Mouse (Mus musculus): Measurements from ENCODE around the gene Tnfrsf14.

Gene Tnfrsf14

DNA sequence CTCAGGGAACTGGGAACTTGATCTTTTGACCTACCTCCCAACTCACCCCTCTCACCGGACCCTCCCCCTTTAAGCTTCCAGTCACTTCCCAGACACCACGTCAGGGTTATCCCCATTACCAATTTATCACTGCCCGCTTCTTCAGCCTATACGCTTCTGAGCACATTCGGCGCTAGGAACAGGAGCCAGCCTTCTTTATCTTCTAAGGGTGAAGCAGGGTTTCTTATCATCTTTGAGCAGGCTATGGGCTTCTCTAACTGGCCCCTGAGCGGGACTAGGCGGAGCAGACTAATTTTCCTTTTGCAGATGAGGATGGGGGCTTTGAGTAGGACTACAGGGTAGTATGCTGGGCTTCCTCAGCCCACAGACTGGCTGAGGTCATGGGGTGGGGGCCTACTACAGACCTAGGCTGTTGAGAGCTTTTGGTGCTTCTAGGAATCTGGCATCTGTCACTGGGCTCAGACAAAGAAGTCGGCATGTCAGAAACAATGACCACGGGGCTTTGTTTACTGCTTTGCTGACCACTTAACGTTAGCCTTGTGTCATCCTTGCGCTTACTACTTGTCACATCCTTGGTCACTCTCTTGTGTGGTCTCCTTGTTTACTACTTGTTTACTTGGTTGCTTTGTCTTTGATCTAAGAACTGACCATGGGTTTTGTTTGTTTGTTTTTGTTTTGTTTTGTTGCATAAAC is at the start of gene Tnfrsf14:
Tnfrsf14 (minus strand) TSS at position 169 of the 693 bp plus-strand sequence.
- no peak for DNase-seq (ENCODE audit: low spot score)

DNA sequence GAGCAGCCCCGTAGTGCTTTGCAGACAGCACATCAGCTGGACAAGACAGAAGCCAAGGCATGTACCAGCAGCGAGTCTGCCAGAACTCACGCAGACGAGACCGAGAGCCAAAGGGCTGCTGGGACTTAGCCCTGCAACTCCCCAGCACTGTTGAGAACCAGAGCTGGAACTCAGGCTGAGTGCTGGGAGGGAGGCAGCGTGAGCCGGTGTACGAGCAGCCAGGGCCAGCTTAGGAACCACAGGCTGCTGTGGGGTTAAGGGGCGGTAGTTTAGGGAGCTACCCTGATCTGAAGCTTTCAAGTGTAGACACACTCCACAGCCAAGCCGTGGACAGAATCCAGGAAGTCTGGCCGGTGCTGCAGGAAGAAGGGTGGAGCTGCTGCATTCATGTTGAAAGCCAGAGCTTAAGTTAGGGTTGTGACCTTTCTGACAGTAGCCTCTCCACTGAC is 45.8 kb upstream of the Tnfrsf14 start:
- no peak for DNase-seq (ENCODE audit: low spot score)

DNA sequence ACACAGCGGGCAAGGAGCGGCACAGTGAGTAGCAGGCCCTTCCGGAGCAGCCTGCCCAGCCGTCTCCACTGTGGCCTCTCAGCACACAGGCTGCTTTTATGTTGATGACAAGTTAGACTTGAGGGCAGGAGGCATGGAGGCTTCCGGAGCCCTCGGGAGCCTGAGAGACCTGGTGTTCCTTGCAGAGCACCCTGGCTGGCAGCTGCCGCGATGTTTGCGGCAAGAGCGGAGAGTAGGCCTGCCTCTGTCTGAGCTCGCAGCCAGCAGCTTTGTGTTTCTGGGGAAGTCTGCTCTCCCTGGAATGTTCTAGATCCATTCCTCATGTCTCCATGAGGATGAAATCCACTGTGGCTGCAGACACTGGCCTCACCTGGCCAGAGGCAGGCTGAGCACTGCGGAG is 44.2 kb upstream of the Tnfrsf14 start:
- DNase-seq (ENCODE audit: low spot score) = no peak

DNA sequence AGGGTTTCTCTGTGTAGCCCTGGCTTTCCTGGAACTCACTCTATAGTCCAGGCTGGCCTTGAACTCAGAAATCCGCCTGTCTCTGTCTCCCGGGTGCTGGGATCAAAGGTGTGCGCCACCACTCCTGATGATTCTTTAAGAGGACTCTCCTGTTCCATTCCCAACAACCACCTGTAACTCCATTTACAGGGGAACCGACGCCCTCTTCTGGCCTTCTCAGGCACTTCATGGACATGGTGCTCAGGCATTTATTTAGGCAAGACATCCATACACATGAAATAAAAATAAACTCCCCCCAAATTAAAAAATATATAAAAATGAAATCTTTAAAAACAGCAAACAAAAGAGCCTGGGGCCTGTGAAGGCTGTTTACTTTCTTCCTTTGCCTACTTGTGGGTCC is 38.8 kb upstream of the Tnfrsf14 start:
- DNase-seq (ENCODE audit: low spot score) = peak; percentile 77

DNA sequence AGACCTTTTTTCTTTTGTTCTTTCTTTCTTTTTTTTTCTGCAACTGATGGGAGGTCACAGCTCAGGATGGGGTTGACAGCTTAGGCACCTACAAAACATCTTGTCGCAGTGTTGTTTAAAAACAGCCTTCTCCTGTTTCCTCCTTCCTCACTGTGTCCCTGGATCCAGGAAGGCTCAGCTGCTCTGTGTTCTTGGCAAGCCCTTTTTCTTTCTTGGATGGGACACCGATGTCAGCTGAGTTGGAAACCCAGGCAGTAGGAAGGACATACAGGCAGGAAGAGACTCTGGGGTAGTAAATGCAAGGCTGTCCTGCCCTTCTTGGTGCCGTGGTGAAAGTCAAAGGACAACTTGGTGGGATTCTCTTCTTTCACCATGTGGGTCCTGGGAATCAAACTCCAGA is 37.5 kb upstream of the Tnfrsf14 start:
- no peak for DNase-seq (ENCODE audit: low spot score)

DNA sequence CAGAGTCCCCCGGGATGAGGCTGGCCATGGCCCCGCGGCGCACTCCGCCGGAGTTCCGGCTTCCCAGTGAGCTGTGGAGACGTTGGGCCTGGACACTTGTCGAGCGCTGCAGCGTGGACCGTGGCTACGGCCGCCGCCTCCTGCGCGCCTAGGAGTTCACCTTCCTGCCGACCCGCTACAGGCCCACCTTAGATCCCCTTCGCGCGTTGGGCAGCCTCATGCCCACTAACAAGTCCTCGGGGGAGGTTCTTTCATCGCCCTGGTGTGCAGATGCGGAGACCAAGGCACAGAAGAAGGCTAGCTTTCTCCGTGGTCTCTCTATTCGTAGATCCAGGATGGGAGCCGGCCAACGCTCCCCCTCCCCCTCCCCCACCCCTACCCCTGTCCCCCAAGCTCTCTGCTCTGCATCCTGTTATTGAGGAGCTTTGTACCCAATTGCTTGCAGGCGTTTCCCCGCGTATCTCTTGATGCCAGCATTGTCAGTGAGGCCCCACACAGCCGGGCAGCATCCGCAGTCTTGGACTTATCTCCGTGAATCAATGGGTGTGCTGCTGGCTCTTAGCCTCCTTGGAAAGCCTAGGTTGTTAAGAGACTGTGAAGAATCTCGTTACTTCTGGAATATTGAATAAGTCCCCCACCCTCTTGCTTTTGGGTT is 36.3 kb upstream of the Tnfrsf14 start:
- no peak for DNase-seq (ENCODE audit: low spot score)

DNA sequence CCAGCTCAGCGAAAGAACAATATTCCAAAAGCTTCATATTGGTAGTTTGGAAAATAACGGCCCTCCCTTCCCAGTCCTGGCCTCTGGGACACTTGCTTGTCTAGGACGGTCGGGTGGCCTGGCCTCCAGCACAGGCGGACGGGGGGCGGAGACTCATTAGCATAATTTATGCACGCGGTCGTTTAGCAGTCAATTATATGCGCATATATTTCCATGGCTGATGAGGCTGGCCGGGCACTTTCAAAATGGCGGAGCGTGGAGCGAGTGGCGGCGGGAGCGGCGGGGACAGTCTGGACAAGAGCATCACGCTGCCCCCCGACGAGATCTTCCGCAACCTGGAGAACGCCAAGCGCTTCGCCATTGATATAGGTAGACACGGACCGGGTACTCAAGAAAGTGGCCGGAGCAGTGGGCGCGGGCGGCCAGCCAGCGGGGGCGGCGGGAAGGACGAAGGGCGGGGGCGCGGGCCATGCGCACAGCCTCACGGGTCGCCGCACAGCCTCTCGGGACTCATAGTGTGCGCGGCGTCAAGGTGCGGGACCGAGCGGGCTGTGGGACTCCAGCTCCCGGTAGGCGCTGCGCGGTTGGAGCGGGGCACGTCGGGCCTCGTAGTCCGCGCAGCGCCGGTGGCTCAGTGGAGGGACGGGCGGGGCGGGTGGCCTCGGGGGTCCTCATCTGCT is 35.7 kb upstream of the Tnfrsf14 start, which contains the start of gene Pank4:
Pank4 (plus strand) TSS at position 223 of the 680 bp plus-strand sequence.
- peak; percentile 97 for DNase-seq (ENCODE audit: low spot score)

DNA sequence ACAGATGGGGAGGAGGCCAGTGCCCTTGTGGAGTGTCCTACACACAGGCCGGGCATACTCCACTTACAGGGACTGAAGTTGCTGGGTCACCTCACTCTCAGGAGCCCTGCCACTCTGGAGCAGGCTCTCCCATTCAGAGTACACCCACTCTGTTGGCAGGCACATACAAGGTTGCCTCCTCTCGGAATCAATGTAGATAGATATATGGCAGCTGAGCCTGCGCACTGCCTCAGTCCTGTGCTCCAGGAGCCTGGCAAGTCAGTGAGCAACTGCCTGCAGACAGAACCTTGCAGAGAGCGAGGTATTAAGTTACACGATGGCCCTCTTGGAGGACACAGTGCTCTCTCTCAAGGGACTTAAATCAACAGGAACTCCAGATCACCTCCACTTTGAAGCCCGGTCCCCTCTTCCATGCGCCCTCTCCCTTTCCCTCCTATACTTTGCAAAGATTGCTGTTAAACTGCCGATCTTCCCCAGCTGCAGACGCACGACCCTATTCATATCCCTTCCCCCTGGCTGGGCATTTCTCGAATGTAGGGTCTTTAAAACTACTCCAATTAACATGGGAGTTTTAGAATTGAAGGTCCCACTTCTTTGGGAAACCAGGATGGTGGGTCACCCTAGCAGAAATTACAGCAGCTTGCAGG is 35.0 kb upstream of the Tnfrsf14 start:
- no peak for DNase-seq (ENCODE audit: low spot score)

DNA sequence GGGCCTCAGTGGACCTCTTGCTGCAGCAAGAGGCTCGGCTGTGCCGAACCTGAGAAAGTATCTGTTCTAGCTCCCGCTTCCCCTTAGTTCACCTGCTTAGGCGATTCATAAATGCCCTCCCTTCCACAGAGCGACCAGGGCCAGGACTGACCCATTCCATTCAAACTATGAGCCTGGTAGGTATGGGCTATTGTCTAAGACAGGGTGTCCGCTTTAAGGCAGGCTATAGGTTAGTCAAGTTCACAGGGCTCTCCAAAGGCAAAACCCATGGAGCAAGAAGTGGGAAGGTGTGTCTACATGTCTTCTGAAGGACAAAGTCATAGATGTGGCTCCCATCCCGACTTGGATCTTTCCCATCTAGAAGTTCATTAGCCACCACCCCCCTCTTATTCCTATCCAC is 34.3 kb upstream of the Tnfrsf14 start:
- no peak for DNase-seq (ENCODE audit: low spot score)

DNA sequence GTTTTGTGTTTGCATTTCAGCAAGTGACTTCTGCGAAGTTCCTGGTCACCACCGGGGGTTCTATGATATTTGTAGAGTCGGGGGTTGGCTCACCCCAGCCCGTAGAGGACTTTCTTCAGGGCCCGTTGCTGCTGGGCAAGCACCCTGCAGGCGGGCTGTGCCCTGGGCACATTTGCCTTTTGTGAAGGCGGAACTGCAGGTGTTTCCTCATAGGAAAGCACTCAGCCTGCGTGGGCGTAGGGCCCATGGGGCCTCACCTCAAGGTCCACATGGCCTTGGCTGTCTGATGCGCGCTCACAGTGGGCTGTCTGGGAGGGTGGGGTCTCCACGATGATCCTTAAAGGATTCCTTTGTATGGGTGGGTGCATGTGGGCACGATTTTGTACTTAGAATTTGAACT is 33.5 kb upstream of the Tnfrsf14 start:
- DNase-seq (ENCODE audit: low spot score) = no peak

DNA sequence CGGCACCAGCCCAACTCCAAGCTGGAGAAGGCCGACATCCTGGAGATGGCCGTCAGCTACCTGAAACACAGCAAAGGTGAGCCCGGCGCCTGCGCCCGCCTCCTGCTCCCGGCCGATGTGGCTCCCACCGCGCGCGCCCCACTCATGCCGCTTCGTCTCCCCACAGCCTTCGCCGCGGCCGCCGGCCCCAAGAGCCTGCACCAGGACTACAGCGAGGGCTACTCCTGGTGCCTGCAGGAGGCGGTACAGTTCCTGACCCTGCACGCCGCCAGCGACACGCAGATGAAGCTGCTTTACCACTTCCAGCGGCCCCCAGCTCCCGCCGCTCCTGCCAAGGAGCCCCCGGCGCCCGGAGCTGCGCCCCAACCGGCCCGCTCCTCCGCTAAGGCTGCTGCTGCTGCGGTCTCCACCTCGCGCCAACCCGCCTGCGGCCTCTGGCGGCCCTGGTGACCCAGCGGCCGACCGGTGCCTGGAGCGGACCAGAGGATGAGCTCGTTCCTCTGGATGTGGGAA is 32.9 kb upstream of the Tnfrsf14 start:
- DNase-seq (ENCODE audit: low spot score) = no peak

DNA sequence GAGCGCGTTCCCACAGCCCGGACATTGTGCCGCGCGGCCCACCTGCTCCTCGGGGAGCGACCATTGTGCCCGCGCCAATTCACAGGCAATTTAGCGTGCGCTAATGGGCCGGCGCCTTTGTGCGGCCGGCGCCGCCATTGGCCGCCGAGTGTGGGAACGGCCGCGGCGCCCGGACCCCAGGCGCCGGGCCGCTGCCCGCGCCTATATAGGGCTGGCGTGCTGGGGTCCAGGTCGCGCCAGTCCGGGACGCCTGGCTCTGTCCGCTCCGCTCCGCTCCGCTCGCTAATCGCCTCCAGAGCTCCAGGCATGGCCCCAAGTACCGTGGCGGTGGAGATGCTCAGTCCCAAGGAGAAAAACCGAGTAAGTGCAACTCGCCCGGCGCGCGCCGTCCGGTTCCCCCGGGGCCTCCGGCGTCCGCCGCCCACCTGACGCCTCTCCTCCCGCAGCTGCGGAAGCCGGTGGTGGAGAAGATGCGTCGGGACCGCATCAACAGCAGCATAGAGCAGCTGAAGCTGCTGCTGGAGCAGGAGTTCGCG is 32.4 kb upstream of the Tnfrsf14 start, which contains the start of gene Hes5:
Hes5 (plus strand) TSS at position 234 of the 536 bp plus-strand sequence.
- peak; percentile 96 for DNase-seq (ENCODE audit: low spot score)

DNA sequence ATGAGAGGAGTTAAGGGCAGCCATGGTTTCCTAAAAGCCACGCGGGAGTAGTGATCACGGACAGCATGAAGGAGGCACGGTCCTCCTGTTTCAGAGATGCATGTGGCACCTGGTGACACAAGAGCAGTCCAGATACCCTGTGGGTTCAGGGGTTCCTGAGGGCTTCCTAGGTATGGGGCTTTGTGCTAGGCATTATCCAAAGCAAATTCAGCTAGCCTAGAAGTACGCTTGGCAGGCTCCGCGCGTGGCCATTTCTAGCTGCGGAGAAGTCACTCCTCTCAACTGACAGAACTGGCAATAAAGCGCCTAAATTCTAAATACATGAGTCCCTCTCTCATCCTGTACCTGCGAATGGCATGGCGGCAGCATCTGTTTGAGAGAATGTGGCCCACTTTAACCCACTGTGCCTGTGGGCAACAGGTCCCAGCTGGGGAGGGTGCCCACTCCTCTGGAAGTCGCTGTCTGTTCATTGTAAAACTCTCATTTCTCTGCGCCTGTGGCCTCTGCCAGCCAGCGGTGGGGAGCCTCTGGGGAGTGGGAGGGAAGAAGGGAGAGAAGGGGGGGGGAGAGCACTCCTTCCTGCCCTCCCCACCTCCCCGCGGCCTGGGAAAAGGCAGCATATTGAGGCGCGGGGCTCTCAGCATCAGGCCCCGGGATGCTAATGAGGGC is 31.8 kb upstream of the Tnfrsf14 start:
- no peak for DNase-seq (ENCODE audit: low spot score)

DNA sequence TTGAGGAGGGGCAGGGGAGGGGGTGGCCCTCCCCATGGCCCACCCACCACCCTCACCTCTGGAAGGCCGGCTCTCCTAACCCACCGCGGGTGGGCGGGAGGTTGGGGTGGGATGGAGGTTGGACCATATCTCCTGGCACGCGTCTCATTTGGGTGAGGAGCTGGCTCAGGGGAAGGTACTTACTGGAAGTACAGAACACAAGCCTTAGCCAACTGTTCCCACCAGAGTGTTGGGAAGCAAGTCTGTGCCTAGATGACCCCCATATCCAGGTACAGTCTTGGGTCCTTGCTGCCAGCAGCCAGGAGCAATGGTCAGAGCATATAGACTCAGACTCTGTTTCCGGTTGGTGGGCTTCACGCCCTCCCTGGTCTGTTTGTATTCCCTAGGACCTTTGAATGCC is 30.3 kb upstream of the Tnfrsf14 start:
- DNase-seq (ENCODE audit: low spot score) = no peak

DNA sequence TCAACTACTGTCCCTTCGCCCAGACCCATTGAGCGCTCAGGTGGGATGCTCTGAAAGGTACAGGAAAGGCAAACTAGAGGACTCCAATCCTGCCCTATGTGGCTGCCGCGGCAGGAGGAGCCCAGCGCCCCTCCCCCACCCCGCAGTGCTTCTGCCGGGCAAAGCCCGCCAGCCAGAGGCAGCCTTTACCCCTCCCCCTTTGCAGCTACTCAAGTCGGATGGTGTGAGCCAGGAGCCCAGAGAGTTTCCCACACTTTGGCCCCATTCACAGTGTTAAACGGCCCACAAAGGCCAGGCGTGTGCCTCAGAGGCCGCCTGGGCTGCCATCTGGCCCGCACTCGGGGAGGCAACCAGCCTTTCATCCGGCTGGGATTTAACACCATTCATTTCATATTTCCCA is 29.8 kb upstream of the Tnfrsf14 start:
- peak; percentile 96 for DNase-seq (ENCODE audit: low spot score)

DNA sequence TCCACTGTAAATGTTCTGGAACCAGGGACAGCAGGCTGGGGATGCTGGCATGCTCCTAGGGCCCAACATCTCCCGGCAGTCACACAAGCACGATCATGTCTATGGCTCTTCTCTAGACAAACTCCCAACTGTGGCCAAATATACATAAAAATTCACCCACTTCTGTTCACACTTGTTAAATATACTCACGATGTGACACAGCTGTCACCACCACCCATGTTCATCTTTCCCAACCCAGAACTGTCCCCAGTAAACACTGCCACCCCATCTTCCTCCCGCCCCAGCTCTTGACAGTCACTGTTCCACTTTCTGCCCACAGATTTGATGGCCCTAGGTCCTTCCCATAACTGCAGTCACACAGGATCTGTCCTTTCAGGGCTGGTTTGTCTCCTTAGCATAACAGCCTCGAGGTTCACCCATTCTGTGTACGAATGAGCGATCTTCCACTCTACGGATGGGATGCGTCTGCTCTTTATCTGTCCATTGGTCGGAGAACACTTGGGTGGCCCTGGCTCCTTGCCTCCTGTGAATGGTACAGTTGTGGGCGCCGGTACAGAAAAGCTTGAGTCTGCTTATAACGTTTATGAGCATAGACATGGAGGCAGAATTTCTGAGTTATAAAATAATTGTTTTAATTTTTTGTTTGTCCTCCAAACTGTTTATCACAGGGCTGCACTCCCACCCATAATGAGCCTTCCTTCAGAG is 29.1 kb upstream of the Tnfrsf14 start:
- no peak for DNase-seq (ENCODE audit: low spot score)

DNA sequence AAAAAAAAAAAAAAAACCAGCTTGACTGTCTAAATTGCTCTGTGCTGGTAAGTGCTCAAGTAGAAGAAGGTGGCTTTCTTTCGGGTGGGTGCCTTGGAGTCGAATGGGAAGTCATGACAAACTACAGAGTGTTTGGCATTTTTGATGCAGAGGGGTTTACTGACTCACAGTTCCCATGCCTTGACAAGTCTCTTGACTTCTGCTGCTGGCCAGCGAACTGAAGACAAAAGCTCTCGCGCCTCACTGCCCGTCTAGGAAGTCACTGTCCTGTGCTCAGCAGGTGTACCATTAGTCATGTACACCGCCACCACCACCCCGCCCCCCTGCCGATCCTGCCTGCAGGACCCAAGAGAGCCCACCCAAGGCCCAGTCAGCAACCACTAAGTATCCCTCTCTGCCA is 28.2 kb upstream of the Tnfrsf14 start:
- no peak for DNase-seq (ENCODE audit: low spot score)

DNA sequence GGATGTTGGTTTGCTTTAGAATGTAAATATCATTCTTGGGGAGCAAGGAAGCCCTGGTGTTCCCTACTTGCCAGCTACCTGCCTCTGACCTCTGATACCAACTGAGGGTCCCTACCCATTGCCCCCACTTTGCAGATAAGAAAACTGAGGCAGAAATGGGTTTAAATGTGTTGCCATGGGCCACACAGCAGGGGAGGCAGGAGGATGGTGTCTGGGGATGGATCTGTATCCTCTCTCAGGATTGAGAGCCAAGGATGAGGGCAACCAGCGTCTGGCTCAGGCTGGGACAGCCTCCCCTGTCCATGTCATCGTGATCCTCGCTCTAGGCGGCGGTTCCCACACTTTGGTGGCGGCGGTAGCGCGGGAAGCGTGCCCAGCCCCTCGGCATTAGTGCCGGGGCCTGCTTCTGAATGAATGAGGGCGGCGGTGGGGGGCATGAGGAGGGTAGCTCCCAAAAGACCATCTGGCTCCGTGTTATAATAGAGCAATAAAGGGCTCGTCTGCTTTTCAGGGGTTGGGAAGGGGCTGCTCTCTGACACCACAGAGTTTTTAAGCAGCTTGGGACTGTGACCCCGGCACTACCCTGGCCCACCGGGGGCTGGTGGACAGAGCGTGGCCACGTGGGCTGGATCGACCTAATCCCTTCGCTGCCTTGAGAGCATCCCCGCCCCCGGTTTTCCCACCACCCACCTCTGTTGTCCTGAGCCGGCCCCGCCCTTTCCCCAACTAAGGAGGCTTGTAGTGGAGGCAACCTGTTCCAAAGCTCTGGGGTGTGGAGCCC is 24.3 kb upstream of the Tnfrsf14 start:
- DNase-seq (ENCODE audit: low spot score) = peak; percentile 88

DNA sequence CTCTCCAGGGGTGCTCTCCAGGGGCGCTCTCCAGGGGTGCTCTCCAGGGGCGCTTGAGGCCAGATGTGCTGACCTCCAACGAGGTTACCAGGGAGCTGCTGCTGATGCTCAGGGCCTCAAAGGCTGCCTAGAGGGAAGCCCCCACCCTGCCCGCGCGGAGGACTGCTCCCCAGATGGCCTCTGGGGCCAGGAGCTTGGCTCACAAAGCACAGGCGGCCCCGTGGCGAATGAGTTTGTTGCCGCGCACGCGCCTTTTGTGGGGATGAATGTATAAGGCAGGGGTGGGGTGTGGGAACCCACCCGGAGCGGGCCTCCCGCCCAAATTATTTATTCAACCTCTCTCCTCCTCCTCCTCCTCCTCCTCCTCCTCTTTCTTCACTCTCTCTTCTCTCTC is 21.2 kb upstream of the Tnfrsf14 start:
- DNase-seq (ENCODE audit: low spot score) = peak; percentile 70
